Mouse (Mus musculus) E14TG2a.4 (cell line): ENCODE data around the gene Pus3.

Source experiments
- H3K27me3 ChIP-seq: 2 replicates; pipeline ENCODE4 v1.6.1; 2014; ENCODE audit warnings: low read length, control low read depth; ENCODE audit not compliant: insufficient read depth
- H3K36me3 ChIP-seq: 2 replicates; pipeline ENCODE4 v1.6.1; 2014; ENCODE audit warnings: low read length, control low read depth; ENCODE audit not compliant: insufficient read depth
- H3K4me1 ChIP-seq: replicated peaks from 2 replicates; pipeline ENCODE4 v1.6.1; 2014; ENCODE audit warnings: low read depth, low read length, control low read depth
- H3K4me3 ChIP-seq: replicated peaks from 2 replicates; pipeline ENCODE4 v1.5.1; 2014; ENCODE audit warnings: mild to moderate bottlenecking, low read length
- H3K9me3 ChIP-seq: 2 replicates; pipeline ENCODE4 v1.6.1; 2014; ENCODE audit warnings: low read length, control low read depth
- CTCF ChIP-seq: conservative IDR thresholded peaks from 2 replicates; pipeline ENCODE4 v1.5.1; 2014; ENCODE audit warnings: low read length
- NANOG ChIP-seq: IDR thresholded peaks from 2 replicates; pipeline ENCODE4 v1.6.1; 2014; ENCODE audit warnings: borderline replicate concordance, low read length, mixed read lengths
- POU5F1 ChIP-seq: IDR thresholded peaks from 2 replicates; pipeline ENCODE4 v1.6.1; 2014; ENCODE audit warnings: low read length, borderline replicate concordance

The Pus3 gene

DNA sequence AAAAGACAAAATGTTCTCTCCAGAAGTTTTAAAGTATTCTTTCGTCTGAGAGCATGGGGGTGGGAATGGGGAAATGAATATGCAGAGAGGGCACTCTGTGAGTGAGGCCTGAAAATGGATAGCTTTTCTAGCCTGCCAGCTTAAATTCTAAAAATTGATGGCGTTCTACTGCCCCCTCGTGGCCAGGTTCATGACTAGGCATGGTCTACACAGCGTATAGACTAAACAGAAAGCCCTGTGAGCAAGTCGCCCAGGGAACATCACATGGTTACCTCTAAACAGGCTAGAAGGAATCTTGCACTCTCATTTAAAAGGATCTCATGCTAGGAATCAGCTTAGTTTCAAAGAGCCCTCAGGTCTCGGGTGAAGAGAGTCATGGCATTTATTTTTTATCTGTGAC is 16.9 kb upstream of the Pus3 start:
- TF ChIP-seq CTCF (peak; percentile 56), POU5F1 (no peak)
- no peaks in the 10 kb centered on the region for H3K4me1 ChIP-seq

DNA sequence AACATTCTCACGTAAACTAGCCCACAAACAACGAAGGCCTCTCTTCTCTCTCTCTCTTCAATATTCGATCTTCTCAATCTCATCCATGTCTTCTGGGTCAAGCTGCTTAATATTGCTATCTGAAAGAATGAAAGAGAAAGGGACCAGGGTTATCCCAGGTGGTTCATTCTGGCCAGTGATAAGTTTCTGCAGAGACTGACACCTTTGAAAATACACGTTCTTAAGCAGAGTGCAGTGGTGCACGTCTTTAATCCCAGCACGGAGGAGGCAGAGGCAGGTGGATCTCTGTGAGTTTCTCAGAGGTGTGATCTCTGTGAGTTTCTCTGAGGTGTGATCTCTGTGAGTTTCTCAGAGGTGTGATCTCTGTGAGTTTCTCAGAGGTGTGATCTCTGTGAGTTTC is 16.5 kb upstream of the Pus3 start:
- no peak for TF ChIP-seq POU5F1
- no peak for TF ChIP-seq NANOG
- TF ChIP-seq CTCF, result no peak
- H3K4me3 ChIP-seq, result no peak overlapping the region
- H3K9me3 ChIP-seq, result no peaks in the 10 kb centered on the region

More for the DNA sequence above, 16.9 kb upstream of the Pus3 start:
- Histone ChIP-seq H3K4me3 (no peak overlapping the region), H3K27me3 (peaks cover 5% of the 10 kb centered on the region), H3K36me3 (no peaks in the 10 kb centered on the region), H3K9me3 (no peaks in the 10 kb centered on the region)

DNA sequence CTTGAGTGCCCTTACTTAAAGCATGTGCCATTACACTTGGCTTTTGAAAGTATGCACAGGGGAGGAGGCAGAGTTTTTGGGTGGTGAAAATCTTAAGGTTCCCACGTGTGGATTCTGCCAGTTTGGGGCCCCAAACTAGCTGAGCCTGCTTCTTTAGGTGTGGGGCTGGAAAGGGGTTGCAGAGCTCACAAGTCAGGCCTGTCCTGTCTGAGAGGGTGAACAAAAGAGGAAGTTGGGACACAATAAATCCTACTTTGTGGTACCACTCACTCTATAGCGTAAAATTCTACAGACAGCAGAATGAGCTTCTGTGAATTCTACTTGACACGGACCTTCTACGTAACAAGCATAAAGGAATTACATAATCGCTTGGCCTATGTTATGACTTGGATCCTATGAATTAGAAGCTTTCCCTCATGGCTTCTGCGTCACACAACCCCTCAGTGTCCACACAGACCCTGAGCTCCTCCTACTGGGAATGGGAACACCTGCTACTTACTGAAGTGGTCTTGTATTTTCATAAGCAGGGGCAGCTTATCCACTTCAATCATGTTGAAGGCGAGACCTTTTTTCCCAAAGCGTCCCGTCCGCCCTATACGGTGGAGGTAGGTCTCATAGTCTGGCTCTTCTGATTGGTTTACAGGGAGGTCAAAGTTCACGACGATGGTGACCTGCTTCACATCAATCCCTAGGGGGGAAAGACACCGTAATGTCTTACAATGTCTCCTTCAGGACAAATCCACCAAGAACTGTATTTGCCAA is 15.1 kb upstream of the Pus3 start:
- H3K4me1 ChIP-seq, result no peaks in the 10 kb centered on the region
- H3K9me3 ChIP-seq, result no peaks in the 10 kb centered on the region
- TF ChIP-seq CTCF (no peak), POU5F1 (no peak), NANOG (no peak)

More for the DNA sequence above, 16.5 kb upstream of the Pus3 start:
- H3K4me1 ChIP-seq, result no peaks in the 10 kb centered on the region
- peaks cover 5% of the 10 kb centered on the region for H3K27me3 ChIP-seq
- H3K36me3 ChIP-seq, result no peaks in the 10 kb centered on the region

DNA sequence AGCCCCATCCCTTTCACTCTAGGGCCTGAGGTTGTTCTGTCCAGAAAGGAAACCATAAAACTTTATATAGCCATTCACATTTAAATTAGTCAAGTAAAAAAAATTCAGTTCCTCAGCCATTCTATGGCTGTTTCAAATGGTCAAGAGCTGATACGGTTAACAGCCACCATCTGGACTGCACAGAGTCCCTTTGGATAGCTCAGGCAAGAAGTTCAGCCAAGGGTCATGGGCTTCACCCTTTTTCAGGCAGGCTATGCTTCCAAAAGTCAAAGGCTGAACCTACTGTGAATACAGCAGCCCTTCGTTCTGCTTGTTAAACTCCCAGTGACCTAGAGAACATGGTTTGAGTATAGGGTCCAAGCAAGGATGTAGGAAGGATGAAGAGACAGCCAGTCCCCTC is 13.7 kb upstream of the Pus3 start:
- no peaks in the 10 kb centered on the region for H3K4me1 ChIP-seq
- no peak overlapping the region for H3K4me3 ChIP-seq
- no peaks in the 10 kb centered on the region for H3K9me3 ChIP-seq
- H3K27me3 ChIP-seq, result peaks cover 5% of the 10 kb centered on the region
- no peaks in the 10 kb centered on the region for H3K36me3 ChIP-seq
- TF ChIP-seq NANOG, result no peak
- no peak for TF ChIP-seq CTCF
- TF ChIP-seq POU5F1, result no peak

More for the DNA sequence above, 15.1 kb upstream of the Pus3 start:
- Histone ChIP-seq H3K36me3 (no peaks in the 10 kb centered on the region), H3K4me3 (no peak overlapping the region), H3K27me3 (peaks cover 5% of the 10 kb centered on the region)

DNA sequence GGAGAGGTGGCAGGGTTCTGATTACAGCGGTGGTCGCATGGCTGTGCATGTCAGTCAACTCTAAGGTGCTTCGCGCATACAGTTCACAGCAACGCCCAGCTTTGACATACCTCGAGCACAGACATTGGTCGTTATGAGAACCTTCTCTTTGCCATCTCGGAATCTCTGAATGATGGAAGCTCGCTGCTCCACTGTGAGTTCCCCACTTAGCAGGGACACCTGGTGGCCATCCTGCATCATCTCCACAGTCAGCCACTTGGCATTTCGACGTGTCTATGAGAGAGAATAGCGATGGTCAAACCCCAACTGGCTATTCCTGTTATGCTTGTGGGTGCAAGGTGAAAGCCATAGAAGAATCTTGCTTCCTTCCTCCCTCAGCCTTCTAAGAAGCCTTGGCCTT is 12.7 kb upstream of the Pus3 start:
- no peak overlapping the region for H3K4me3 ChIP-seq
- no peaks in the 10 kb centered on the region for H3K4me1 ChIP-seq
- no peaks in the 10 kb centered on the region for H3K36me3 ChIP-seq
- TF ChIP-seq NANOG (no peak), POU5F1 (no peak), CTCF (no peak)
- peaks cover 5% of the 10 kb centered on the region for H3K27me3 ChIP-seq
- no peaks in the 10 kb centered on the region for H3K9me3 ChIP-seq

DNA sequence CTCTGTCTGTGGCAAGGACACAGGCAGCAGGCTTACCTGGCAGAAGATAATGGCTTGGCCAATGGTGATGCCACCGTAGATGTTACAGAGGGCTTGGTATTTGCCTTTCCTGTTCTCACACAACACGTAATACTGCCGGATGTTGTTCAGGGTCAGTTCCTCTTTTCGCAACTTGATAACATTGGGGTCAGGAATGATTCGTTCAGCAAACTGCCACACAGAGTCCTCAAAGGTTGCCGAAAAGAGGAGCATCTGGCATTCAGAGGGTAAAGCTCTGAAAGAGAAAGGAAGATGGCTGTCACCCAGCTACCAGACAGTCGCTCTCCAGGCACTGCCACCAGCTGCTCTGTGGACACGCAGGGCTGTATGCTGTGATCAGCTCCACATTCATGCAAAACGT is 11.7 kb upstream of the Pus3 start:
- Histone ChIP-seq H3K9me3 (no peaks in the 10 kb centered on the region), H3K27me3 (peaks cover 5% of the 10 kb centered on the region), H3K4me1 (no peaks in the 10 kb centered on the region), H3K36me3 (no peaks in the 10 kb centered on the region), H3K4me3 (no peak overlapping the region)
- TF ChIP-seq POU5F1, result no peak
- no peak for TF ChIP-seq NANOG
- no peak for TF ChIP-seq CTCF

DNA sequence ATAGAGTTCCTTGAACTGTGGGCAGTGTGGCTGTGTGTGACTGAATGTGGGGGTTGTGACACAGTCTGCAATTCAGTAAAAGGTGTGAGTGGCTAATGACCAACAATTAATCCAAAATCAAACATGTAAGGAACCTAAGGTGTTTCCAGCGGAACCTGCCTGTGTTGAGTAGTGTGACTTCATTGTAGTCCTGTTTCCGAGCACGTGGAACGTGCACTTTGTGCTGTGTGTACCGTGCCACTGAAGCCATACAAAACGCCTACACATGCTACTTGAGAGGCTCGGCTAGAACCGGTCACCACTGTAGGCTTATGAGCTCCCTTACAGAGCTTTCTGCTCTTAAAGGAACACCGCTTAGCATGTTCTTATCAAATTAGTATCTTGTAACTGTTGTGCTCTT is 9.9 kb upstream of the Pus3 start:
- Histone ChIP-seq H3K27me3 (peaks cover 4% of the 10 kb centered on the region; the same call in 1 of the 2 replicates), H3K4me3 (no peak overlapping the region), H3K4me1 (no peaks in the 10 kb centered on the region), H3K36me3 (no peaks in the 10 kb centered on the region), H3K9me3 (no peaks in the 10 kb centered on the region)
- TF ChIP-seq CTCF (no peak), NANOG (no peak), POU5F1 (no peak)

DNA sequence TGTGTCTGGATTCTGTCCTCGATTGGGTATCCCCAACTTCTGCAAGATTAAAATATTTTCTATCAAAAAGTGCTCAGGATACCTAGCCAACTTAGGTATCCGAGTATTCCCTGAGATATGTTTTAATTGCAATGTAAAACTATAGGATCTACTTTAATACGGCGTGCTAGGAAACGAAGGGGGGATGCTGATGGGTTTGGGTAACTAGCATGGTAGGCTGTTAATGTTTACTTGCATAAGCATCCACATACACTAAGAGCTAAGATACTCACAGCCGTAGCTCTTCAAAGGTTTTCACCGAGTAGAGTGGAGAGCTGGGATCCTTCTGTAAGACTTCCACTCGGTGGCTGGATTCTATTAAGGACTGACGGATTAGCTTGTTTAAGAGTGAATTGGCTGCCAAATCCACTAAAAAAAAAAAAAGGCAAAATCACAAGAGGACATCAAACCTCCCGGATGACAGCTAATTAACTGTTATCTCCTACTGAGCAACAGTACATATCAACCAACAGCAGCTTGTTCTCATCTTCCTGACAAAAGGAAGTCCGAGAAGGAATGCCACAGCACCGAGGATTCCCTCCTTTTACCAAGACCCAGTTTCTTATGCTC is 1.8 kb upstream of the Pus3 start:
- Histone ChIP-seq H3K4me1 (peaks cover 28% of the 10 kb centered on the region), H3K4me3 (no peak overlapping the region), H3K9me3 (0 out of 2 replicates have a peak, but pooled peaks cover 6% of the 10 kb centered on the region), H3K27me3 (peaks cover 42% of the 10 kb centered on the region), H3K36me3 (peaks cover 14% of the 10 kb centered on the region)
- TF ChIP-seq CTCF, result no peak
- no peak for TF ChIP-seq POU5F1
